Mouse (Mus musculus): ENCODE data around the gene Pde4a.
A peak's percentile ranks its signal among the peaks of the same experiment; 100 is the strongest.
"Not testable (repeated sequence)": the region's sequence is repeated elsewhere in the genome, so short reads cannot be mapped to it uniquely, and the experiment has no call there.

Pde4a gene

GRCm38 (mm10) chr9:21181421-21182220 lies 16.1 kb downstream of the Pde4a start:
- no peak for ATAC-seq (ENCODE audit: insufficient number of reproducible peaks, low FRiP score, low TSS enrichment)

GRCm38 (mm10) chr9:21183421-21183820 lies 17.9 kb downstream of the Pde4a start:
- no peak for ATAC-seq (ENCODE audit: insufficient number of reproducible peaks, low FRiP score, low TSS enrichment)

GRCm38 (mm10) chr9:21183905-21184413 lies 18.4 kb downstream of the Pde4a start:
- ATAC-seq (ENCODE audit: insufficient number of reproducible peaks, low FRiP score, low TSS enrichment): peak; percentile 39; the same call in 1 of the 2 replicates

GRCm38 (mm10) chr9:21184733-21185132 lies 19.2 kb downstream of the Pde4a start:
- no peak for ATAC-seq (ENCODE audit: insufficient number of reproducible peaks, low FRiP score, low TSS enrichment)

- ATAC-seq (ENCODE audit: insufficient number of reproducible peaks, low FRiP score, low TSS enrichment): no peak
Measured at GRCm38 (mm10) chr9:21185436-21185835, 19.9 kb downstream of the Pde4a start.

GRCm38 (mm10) chr9:21189905-21190304 lies 24.4 kb downstream of the Pde4a start:
- ATAC-seq (ENCODE audit: insufficient number of reproducible peaks, low FRiP score, low TSS enrichment): no peak

- no peak for ATAC-seq (ENCODE audit: insufficient number of reproducible peaks, low FRiP score, low TSS enrichment)
Measured at GRCm38 (mm10) chr9:21190670-21191069, 25.2 kb downstream of the Pde4a start.

- no peak for ATAC-seq (ENCODE audit: insufficient number of reproducible peaks, low FRiP score, low TSS enrichment)
Measured at GRCm38 (mm10) chr9:21193786-21194185, 28.3 kb downstream of the Pde4a start.

- no peak for ATAC-seq (ENCODE audit: insufficient number of reproducible peaks, low FRiP score, low TSS enrichment)
Measured at GRCm38 (mm10) chr9:21194787-21195493, 29.4 kb downstream of the Pde4a start.

- not testable (repeated sequence) for ATAC-seq (ENCODE audit: insufficient number of reproducible peaks, low FRiP score, low TSS enrichment)
Measured at GRCm38 (mm10) chr9:21195736-21196505, 30.4 kb downstream of the Pde4a start.

GRCm38 (mm10) chr9:21196521-21197433 lies 31.3 kb downstream of the Pde4a start:
- peak; percentile 67; the same call in 1 of the 2 replicates for ATAC-seq (ENCODE audit: insufficient number of reproducible peaks, low FRiP score, low TSS enrichment)

- peak; percentile 13; the same call in 1 of the 2 replicates for ATAC-seq (ENCODE audit: insufficient number of reproducible peaks, low FRiP score, low TSS enrichment)
Measured at GRCm38 (mm10) chr9:21197981-21198380, 32.5 kb downstream of the Pde4a start.

- no peak for ATAC-seq (ENCODE audit: insufficient number of reproducible peaks, low FRiP score, low TSS enrichment)
Measured at GRCm38 (mm10) chr9:21198960-21199359, 33.4 kb downstream of the Pde4a start.

- no peak for ATAC-seq (ENCODE audit: insufficient number of reproducible peaks, low FRiP score, low TSS enrichment)
Measured at GRCm38 (mm10) chr9:21204156-21204527, 38.6 kb downstream of the Pde4a start.

GRCm38 (mm10) chr9:21204528-21205272 lies 39.2 kb downstream of the Pde4a start:
- no peak for ATAC-seq (ENCODE audit: insufficient number of reproducible peaks, low FRiP score, low TSS enrichment)

GRCm38 (mm10) chr9:21206848-21207247 lies 41.3 kb downstream of the Pde4a start:
- no peak for ATAC-seq (ENCODE audit: insufficient number of reproducible peaks, low FRiP score, low TSS enrichment)

GRCm38 (mm10) chr9:21208626-21209025 lies 43.1 kb downstream of the Pde4a start:
- ATAC-seq (ENCODE audit: insufficient number of reproducible peaks, low FRiP score, low TSS enrichment): no peak

GRCm38 (mm10) chr9:21210821-21211220 lies 45.3 kb downstream of the Pde4a start:
- ATAC-seq (ENCODE audit: insufficient number of reproducible peaks, low FRiP score, low TSS enrichment): no peak

- no peak for ATAC-seq (ENCODE audit: insufficient number of reproducible peaks, low FRiP score, low TSS enrichment)
Measured at GRCm38 (mm10) chr9:21211624-21212023, 46.1 kb downstream of the Pde4a start.
